Mouse (Mus musculus): ENCODE results near the gene Kalrn. TPM values are rescaled to one million over a fixed set of nuclear protein-coding genes. Genes with fewer than 3 reads are reported as not detected.

Gene Kalrn
- polyA plus RNA-seq, 1 experiment from 2014 or later: 12.7 TPM

- 44% methylated on average over 7 of the region's 7 CpGs for WGBS (ENCODE audit: insufficient replicate concordance)
- no peak for ATAC-seq (ENCODE audit: low read depth)
Observed at GRCm38 (mm10) chr16:34121288-34121687, 452.0 kb downstream of the Kalrn start.

DNA sequence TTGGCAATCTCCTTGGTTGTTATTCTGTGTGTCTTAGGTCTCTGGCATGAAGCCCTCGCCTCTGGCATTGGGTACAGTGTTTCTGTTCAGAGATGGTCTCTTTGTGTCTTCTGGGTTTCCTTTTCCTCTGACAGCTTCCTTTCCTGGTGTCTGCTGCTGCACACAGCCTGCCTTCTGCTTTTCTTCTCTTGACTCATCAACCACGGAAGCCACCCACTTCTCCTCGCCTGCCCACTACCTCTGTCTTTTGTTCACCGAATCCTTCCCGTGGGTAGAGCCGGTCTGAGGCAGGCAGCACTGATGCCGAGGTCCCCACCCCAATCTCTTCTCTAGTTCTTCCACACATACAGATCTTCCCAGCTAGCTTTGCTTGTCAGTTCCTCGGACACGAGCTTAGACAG, 452.5 kb downstream of the Kalrn start:
- ATAC-seq (ENCODE audit: low read depth) (no peak), DNase-seq (no peak)
- H3K4me3 ChIP-seq (replicated peaks): no peak overlapping the region
- H3K9ac ChIP-seq: no peak overlapping the region
- H3K9me3 ChIP-seq (replicated peaks): no peaks in the 10 kb centered on the region
- WGBS (ENCODE audit: insufficient replicate concordance): 12% methylated on average over 9 of the region's 9 CpGs
- no peaks in the 10 kb centered on the region for H3K4me1 ChIP-seq (replicated peaks)
- no peak overlapping the region for H3K27ac ChIP-seq
- no peaks in the 10 kb centered on the region for H3K36me3 ChIP-seq
- H3K4me2 ChIP-seq: no peak overlapping the region
- no peaks in the 10 kb centered on the region for H3K27me3 ChIP-seq

More at GRCm38 (mm10) chr16:34121288-34121687, 452.0 kb downstream of the Kalrn start:
- no peak overlapping the region for H3K4me2 ChIP-seq
- no peaks in the 10 kb centered on the region for H3K27me3 ChIP-seq
- H3K27ac ChIP-seq: no peak overlapping the region
- no peak overlapping the region for H3K4me3 ChIP-seq (replicated peaks)
- H3K9ac ChIP-seq: no peak overlapping the region
- no peaks in the 10 kb centered on the region for H3K36me3 ChIP-seq
- no peaks in the 10 kb centered on the region for H3K9me3 ChIP-seq (replicated peaks)
- H3K4me1 ChIP-seq (replicated peaks): no peaks in the 10 kb centered on the region
- no peak for DNase-seq

DNA sequence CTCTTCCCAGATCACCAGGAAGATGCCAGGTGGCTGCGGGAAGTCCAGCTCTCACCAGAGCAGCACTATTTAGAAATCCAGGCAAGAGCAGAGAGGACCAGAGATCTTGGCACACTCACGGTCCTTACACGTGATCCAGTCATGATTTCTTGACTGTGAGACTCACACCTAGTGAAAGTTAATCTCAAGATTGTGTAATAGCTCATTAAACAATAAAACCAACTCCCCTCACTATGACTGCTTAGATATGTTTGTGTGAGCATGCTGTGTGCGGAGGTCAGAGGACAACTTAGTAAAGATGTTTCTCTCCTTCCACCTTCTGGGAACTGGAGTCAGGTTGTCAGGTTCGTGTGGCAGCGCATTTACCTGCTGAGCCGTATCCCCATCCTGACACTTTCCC, 453.5 kb downstream of the Kalrn start:
- H3K4me1 ChIP-seq (replicated peaks): no peaks in the 10 kb centered on the region
- no peak for DNase-seq
- no peaks in the 10 kb centered on the region for H3K27me3 ChIP-seq
- H3K9me3 ChIP-seq (replicated peaks): no peaks in the 10 kb centered on the region
- WGBS (ENCODE audit: insufficient replicate concordance): 70% methylated on average over 7 of the region's 7 CpGs
- H3K36me3 ChIP-seq: no peaks in the 10 kb centered on the region
- ATAC-seq (ENCODE audit: low read depth): no peak
- H3K4me2 ChIP-seq: no peak overlapping the region
- H3K9ac ChIP-seq: no peak overlapping the region
- H3K27ac ChIP-seq: no peak overlapping the region
- no peak overlapping the region for H3K4me3 ChIP-seq (replicated peaks)

GRCm38 (mm10) chr16:34119370-34119769, 454.0 kb downstream of the Kalrn start:
- no peak for DNase-seq

DNA sequence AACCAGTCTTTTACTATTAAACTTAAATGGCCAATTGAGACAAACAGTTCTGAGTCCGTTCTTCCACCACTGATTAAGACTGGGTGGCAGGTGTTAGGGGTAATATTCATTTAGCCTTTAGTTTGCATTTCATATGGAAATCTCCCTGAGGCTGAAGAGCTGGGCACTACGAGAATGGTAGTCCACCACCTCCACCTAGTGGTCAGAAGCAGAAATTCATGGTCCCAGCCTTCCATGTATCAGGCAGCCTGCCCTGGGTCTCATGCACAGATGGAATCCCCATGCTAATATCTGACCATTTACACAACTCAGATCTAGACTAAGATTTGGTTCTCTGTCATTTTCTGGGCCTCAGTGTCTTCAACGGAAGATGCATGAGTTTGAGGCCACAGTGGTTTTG, 458.7 kb downstream of the Kalrn start:
- Histone ChIP-seq H3K9ac (no peak overlapping the region), H3K27ac (no peak overlapping the region), H3K4me3 (replicated peaks) (no peak overlapping the region), H3K9me3 (replicated peaks) (no peaks in the 10 kb centered on the region), H3K27me3 (no peaks in the 10 kb centered on the region), H3K4me2 (no peak overlapping the region), H3K4me1 (replicated peaks) (no peaks in the 10 kb centered on the region; the same call in 1 of the 2 replicates), H3K36me3 (no peaks in the 10 kb centered on the region)
- 2% methylated on average over 3 of the region's 3 CpGs for WGBS (ENCODE audit: insufficient replicate concordance)
- no peak for ATAC-seq (ENCODE audit: low read depth)
- peak; percentile 42 for DNase-seq

More at GRCm38 (mm10) chr16:34119370-34119769, 454.0 kb downstream of the Kalrn start:
- 8% methylated on average over 2 of the region's 2 CpGs for WGBS (ENCODE audit: insufficient replicate concordance)
- H3K27ac ChIP-seq: no peak overlapping the region
- no peaks in the 10 kb centered on the region for H3K4me1 ChIP-seq (replicated peaks)
- no peak overlapping the region for H3K4me2 ChIP-seq
- no peaks in the 10 kb centered on the region for H3K27me3 ChIP-seq
- H3K9me3 ChIP-seq (replicated peaks): no peaks in the 10 kb centered on the region
- no peak overlapping the region for H3K9ac ChIP-seq
- H3K36me3 ChIP-seq: no peaks in the 10 kb centered on the region
- no peak for ATAC-seq (ENCODE audit: low read depth)
- H3K4me3 ChIP-seq (replicated peaks): no peak overlapping the region

DNA sequence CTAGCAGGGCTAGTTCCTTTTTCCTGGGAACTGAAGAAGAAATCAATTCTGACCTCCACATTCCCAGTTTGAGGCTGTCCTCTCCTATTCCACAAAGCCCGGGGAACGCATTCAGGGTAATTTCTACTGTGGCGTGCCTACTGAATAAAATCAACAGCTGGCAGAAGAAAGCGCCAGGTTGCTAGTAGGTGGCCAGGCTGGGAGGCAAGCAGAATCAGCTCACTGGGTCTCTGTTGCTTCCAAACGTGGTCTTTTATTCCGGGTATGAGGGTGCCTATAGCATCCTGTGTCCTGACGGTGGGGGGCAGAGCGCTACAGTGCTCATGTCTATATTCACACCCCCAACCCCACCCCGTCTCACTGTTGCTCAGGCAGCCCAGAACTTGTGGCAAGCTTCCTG, 460.2 kb downstream of the Kalrn start:
- ATAC-seq (ENCODE audit: low read depth) (no peak), DNase-seq (no peak)
- no peaks in the 10 kb centered on the region for H3K36me3 ChIP-seq
- H3K4me3 ChIP-seq (replicated peaks): no peak overlapping the region
- H3K27ac ChIP-seq: no peak overlapping the region
- no peaks in the 10 kb centered on the region for H3K27me3 ChIP-seq
- peaks cover 5% of the 10 kb centered on the region; the same call in 1 of the 2 replicates for H3K4me1 ChIP-seq (replicated peaks)
- H3K9ac ChIP-seq: no peak overlapping the region
- WGBS (ENCODE audit: insufficient replicate concordance): 73% methylated on average over 9 of the region's 9 CpGs
- no peaks in the 10 kb centered on the region for H3K9me3 ChIP-seq (replicated peaks)
- no peak overlapping the region for H3K4me2 ChIP-seq

DNA sequence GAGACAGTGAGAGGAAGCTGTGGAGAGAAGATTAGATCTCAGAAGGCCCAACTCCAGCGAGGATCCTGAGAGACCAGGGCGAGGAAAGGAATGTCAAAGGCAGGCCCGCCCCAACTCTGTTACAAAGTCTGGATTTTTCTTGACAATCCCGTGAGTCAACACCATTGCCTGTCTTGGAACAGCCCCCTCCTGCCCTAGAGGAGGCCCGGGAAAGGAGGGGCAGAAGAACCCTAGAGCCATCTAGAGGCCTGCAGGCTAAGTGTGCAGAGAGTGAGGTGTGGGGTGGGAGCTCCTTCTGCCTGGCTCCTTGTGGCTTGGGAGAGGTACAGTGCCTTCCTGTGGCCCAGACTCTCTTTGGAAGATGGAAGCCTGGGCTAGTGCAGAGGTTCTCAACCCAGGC, 460.8 kb downstream of the Kalrn start:
- Histone ChIP-seq H3K4me2 (no peak overlapping the region), H3K4me1 (replicated peaks) (peaks cover 7% of the 10 kb centered on the region; the same call in 1 of the 2 replicates), H3K9ac (no peak overlapping the region), H3K9me3 (replicated peaks) (no peaks in the 10 kb centered on the region), H3K27me3 (no peaks in the 10 kb centered on the region), H3K4me3 (replicated peaks) (no peak overlapping the region), H3K27ac (no peak overlapping the region), H3K36me3 (no peaks in the 10 kb centered on the region)
- ATAC-seq (ENCODE audit: low read depth) (no peak), DNase-seq (no peak)
- 8% methylated on average over 5 of the region's 5 CpGs for WGBS (ENCODE audit: insufficient replicate concordance)

- Histone ChIP-seq H3K27ac (no peak overlapping the region), H3K27me3 (no peaks in the 10 kb centered on the region), H3K36me3 (no peaks in the 10 kb centered on the region), H3K9me3 (replicated peaks) (no peaks in the 10 kb centered on the region), H3K4me1 (replicated peaks) (peaks cover 7% of the 10 kb centered on the region; the same call in 1 of the 2 replicates), H3K9ac (no peak overlapping the region), H3K4me2 (no peak overlapping the region), H3K4me3 (replicated peaks) (no peak overlapping the region)
- DNase-seq (no peak), ATAC-seq (ENCODE audit: low read depth) (peak; percentile 48; the same call in 1 of the 2 replicates)
- 56% methylated on average over 7 of the region's 7 CpGs for WGBS (ENCODE audit: insufficient replicate concordance)
Observed at GRCm38 (mm10) chr16:34110840-34111625, 462.3 kb downstream of the Kalrn start.

DNA sequence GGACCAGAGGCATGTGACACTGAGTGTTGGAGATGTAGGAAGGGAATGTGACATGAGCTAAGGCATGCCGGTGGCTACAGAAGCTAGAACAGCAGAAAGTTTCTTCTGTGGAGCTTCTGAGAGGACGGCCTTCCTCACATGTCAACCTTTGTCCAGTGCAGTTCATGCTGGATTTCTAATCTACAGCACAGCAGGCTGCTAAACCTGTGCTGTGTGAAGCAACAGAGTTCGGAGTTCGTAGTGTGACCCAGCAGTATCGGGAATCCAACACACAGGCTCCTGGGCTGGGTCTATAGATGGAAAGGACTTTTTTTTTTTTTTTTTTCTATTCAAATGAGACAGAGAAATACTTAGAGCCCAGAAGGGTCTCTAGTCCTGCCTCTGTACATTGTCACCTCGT, 468.9 kb downstream of the Kalrn start:
- ATAC-seq (ENCODE audit: low read depth): no peak
- WGBS (ENCODE audit: insufficient replicate concordance): 57% methylated on average over 6 of the region's 6 CpGs

GRCm38 (mm10) chr16:34102742-34103141, 470.6 kb downstream of the Kalrn start:
- no peak overlapping the region for H3K9ac ChIP-seq
- H3K9me3 ChIP-seq (replicated peaks): no peaks in the 10 kb centered on the region
- DNase-seq: no peak
- H3K27me3 ChIP-seq: 0 out of 2 replicates have a peak, but pooled peaks cover 18% of the 10 kb centered on the region
- no peak overlapping the region for H3K4me3 ChIP-seq (replicated peaks)
- ATAC-seq (ENCODE audit: low read depth): no peak
- no peak overlapping the region for H3K4me2 ChIP-seq
- WGBS (ENCODE audit: insufficient replicate concordance): 54% methylated on average over 5 of the region's 5 CpGs
- no peak overlapping the region for H3K27ac ChIP-seq
- no peaks in the 10 kb centered on the region for H3K36me3 ChIP-seq
- 0 out of 2 replicates have a peak, but pooled peaks cover 5% of the 10 kb centered on the region for H3K4me1 ChIP-seq (replicated peaks)

More for the DNA sequence above, 468.9 kb downstream of the Kalrn start:
- DNase-seq: no peak
- Histone ChIP-seq H3K36me3 (no peaks in the 10 kb centered on the region), H3K27ac (no peak overlapping the region), H3K4me2 (no peak overlapping the region), H3K9me3 (replicated peaks) (no peaks in the 10 kb centered on the region), H3K9ac (no peak overlapping the region), H3K27me3 (0 out of 2 replicates have a peak, but pooled peaks cover 13% of the 10 kb centered on the region), H3K4me1 (replicated peaks) (peaks cover 12% of the 10 kb centered on the region; the same call in 1 of the 2 replicates), H3K4me3 (replicated peaks) (no peak overlapping the region)

- H3K27me3 ChIP-seq: peaks cover 40% of the 10 kb centered on the region
- H3K4me3 ChIP-seq (replicated peaks): no peak overlapping the region
- DNase-seq: no peak
- H3K9ac ChIP-seq: no peak overlapping the region
- ATAC-seq (ENCODE audit: low read depth): no peak
- WGBS (ENCODE audit: insufficient replicate concordance): 70% methylated on average over 3 of the region's 3 CpGs
- no peaks in the 10 kb centered on the region for H3K36me3 ChIP-seq
- H3K9me3 ChIP-seq (replicated peaks): no peaks in the 10 kb centered on the region
- H3K27ac ChIP-seq: no peak overlapping the region
- H3K4me1 ChIP-seq (replicated peaks): peaks cover 23% of the 10 kb centered on the region
- H3K4me2 ChIP-seq: no peak overlapping the region
Observed at GRCm38 (mm10) chr16:34099795-34100194, 473.5 kb downstream of the Kalrn start.

Measured in liver, embryonic 13.5 days (tissue).